Mouse (Mus musculus) embryonic fibroblast, embryonic 13.5 days (primary cell): ENCODE results near the gene Tmed9. TPM values are rescaled to one million over a fixed set of nuclear protein-coding genes. Genes with fewer than 3 reads are reported as not detected.

Experiments used
- H3K27ac ChIP-seq: 2 replicates; pipeline ENCODE4 v1.5.1; 2012; ENCODE audit warnings: low read length, control low read depth, inconsistent platforms; ENCODE audit not compliant: insufficient read depth
- H3K4me1 ChIP-seq: 2 replicates; pipeline ENCODE4 v1.6.1; 2011; ENCODE audit warnings: low read length; ENCODE audit not compliant: control insufficient read depth, insufficient read depth
- H3K4me3 ChIP-seq: 2 replicates; pipeline ENCODE4 v1.5.1; 2011; ENCODE audit warnings: mild to moderate bottlenecking, control low read depth, low read length; ENCODE audit not compliant: insufficient read depth
- CTCF ChIP-seq: IDR thresholded peaks from 2 replicates; pipeline ENCODE4 v1.5.1; 2011; ENCODE audit warnings: mild to moderate bottlenecking, control low read depth, low read length, moderate library complexity, borderline replicate concordance; ENCODE audit not compliant: insufficient read depth
- POLR2A ChIP-seq: IDR thresholded peaks from 2 replicates; pipeline ENCODE4 v1.6.1; 2011; ENCODE audit warnings: low read depth, mild to moderate bottlenecking, control low read depth, low read length, moderate library complexity
- polyA plus RNA-seq: library from polyadenylated mRNA; stranded (reverse); fragments of >200 nt; gene quantifications from 2 replicates; pipeline ENCODE4 v1.2.4, GENCODE M21; 2011; ENCODE audit warnings: low read depth; ENCODE audit not compliant: missing spikeins, insufficient read length

Gene Tmed9
- polyA plus RNA-seq, 1 experiment: 228 TPM

GRCm38 (mm10) chr13:55536194-55537175 lies 37.0 kb upstream of the Tmed9 start, which contains the start of gene Ddx41:
TSS of gene Ddx41 (minus strand) at chr13:55536658.
- Histone ChIP-seq H3K27ac (no peak within 1 kb of the TSS), H3K4me1 (no peaks in the 10 kb centered on the region), H3K4me3 (peak within 1 kb of the TSS; percentile 85)
- TF ChIP-seq POLR2A (peak; percentile 84), CTCF (peak; percentile 89)

GRCm38 (mm10) chr13:55540933-55541332 lies 32.6 kb upstream of the Tmed9 start:
- Histone ChIP-seq H3K27ac (no peak overlapping the region), H3K4me1 (no peaks in the 10 kb centered on the region), H3K4me3 (no peak overlapping the region)
- no peak for TF ChIP-seq POLR2A

GRCm38 (mm10) chr13:55542891-55543290 lies 30.6 kb upstream of the Tmed9 start:
- H3K4me3 ChIP-seq: no peak overlapping the region
- no peaks in the 10 kb centered on the region for H3K4me1 ChIP-seq
- TF ChIP-seq CTCF: no peak
- TF ChIP-seq POLR2A: no peak
- no peak overlapping the region for H3K27ac ChIP-seq

- TF ChIP-seq CTCF (no peak), POLR2A (no peak)
- no peak overlapping the region for H3K27ac ChIP-seq
- H3K4me3 ChIP-seq: no peak overlapping the region
- H3K4me1 ChIP-seq: no peaks in the 10 kb centered on the region
These were observed 30.1 kb upstream of the Tmed9 start for GRCm38 (mm10) chr13:55543447-55543846.

GRCm38 (mm10) chr13:55544792-55545191 lies 28.7 kb upstream of the Tmed9 start:
- TF ChIP-seq CTCF: no peak
- no peak for TF ChIP-seq POLR2A
- Histone ChIP-seq H3K4me3 (no peak overlapping the region), H3K4me1 (no peaks in the 10 kb centered on the region), H3K27ac (no peak overlapping the region)

- no peak overlapping the region for H3K4me3 ChIP-seq
- no peak overlapping the region for H3K27ac ChIP-seq
- H3K4me1 ChIP-seq: no peaks in the 10 kb centered on the region
- TF ChIP-seq POLR2A: no peak
These were observed 25.6 kb upstream of the Tmed9 start for GRCm38 (mm10) chr13:55547916-55548315.

- TF ChIP-seq CTCF: no peak
- TF ChIP-seq POLR2A: no peak
- no peaks in the 10 kb centered on the region for H3K4me1 ChIP-seq
- H3K4me3 ChIP-seq: no peak overlapping the region
- H3K27ac ChIP-seq: no peak overlapping the region
These were observed 25.1 kb upstream of the Tmed9 start for GRCm38 (mm10) chr13:55548426-55548825.

- H3K4me1 ChIP-seq: no peaks in the 10 kb centered on the region
- no peak overlapping the region for H3K27ac ChIP-seq
- H3K4me3 ChIP-seq: no peak overlapping the region
- TF ChIP-seq POLR2A: no peak
- TF ChIP-seq CTCF: no peak
These were observed 24.5 kb upstream of the Tmed9 start for GRCm38 (mm10) chr13:55549061-55549460.

GRCm38 (mm10) chr13:55555921-55556320 lies 17.6 kb upstream of the Tmed9 start:
- Histone ChIP-seq H3K4me3 (no peak overlapping the region), H3K27ac (no peak overlapping the region), H3K4me1 (no peaks in the 10 kb centered on the region)
- TF ChIP-seq POLR2A (no peak), CTCF (no peak)

GRCm38 (mm10) chr13:55557499-55557898 lies 16.0 kb upstream of the Tmed9 start:
- Histone ChIP-seq H3K4me1 (no peaks in the 10 kb centered on the region), H3K4me3 (no peak overlapping the region), H3K27ac (no peak overlapping the region)
- no peak for TF ChIP-seq CTCF
- TF ChIP-seq POLR2A: no peak
